Mouse (Mus musculus): ENCODE measurements at regions not wholly inside any gene's neighbourhood (a gene's known extent, or its start where the extent isn't known, plus 50 kb on each side); places are given as distances from the start of the nearest gene placed in this dataset.

DNA sequence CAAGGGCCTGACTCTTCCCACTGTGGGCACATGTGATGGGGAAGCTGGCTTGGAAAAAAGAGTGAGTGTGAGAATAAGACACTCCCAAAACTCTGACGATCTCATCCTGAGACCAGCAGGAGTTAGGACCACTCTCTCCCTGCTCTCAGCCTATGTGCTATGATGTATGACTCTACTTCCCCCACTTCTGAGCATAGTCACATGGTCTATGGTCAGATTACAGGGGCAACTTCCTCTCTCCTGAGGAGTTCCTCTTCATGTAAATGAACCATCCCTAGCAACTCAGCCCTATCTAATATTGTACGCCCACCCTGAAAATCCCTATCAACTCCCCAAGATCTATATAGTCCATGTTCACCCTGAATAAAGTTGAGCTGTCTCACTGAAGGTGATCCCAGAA lies 120.0 kb upstream of the Lmo4 start:
- DNase-seq (ENCODE audit: low spot score in 2 of 2): no peak

DNA sequence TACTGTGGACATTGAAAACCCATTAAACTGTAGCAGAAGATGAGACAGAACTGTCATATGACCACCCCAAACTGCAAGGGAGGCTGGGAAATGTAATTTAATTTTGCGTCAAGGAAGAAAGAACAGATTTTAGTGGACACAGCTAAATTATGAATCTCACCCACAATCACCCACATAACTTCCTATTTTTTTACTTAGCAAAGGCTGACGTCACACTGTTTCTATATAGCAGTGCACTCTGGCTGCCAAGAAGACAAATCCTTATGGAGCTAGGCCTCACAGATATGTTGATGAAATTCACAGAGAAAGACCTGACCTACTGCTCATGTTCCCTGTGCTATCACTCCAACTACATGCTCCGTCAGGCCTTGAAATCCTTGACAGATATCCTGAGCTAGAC lies 118.5 kb upstream of the Lmo4 start:
- no peak for DNase-seq (ENCODE audit: low spot score in 2 of 2)

DNA sequence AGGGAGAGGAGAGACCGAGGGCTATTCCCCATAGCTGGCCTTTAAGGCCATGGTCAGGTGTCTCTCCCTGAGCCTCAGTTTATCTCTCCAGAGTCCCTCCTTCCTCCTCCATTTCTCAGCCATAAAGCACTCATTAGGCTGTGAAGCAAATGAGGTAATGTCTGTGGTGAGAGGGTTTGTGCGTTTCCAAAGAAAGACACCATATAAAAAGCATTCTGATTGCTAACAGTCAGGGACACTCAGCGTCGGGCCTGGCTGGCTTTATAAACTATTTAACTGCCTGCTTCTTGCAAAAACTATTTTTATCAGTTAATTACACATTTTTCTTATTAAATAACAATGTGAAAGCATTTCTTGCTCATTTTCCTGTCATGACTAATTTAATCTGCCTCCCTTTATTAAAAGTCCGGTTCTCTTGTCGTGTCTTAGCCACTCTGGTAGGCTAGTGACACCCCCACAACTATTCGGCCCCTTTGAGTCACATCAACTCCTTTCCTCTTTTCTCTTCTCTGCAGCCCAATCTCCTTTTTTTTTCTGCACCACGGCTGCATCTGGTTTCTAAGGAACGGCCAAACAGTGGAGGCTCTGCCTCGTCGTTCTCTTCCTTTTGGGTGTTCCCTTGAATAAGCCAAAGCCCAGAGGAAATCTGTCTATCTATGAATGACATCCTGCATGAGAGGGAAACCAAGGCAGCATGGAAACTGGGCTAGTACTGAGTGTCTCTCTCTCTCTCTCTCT lies 114.6 kb upstream of the Lmo4 start:
- DNase-seq (ENCODE audit: low spot score in 2 of 2): no peak

DNA sequence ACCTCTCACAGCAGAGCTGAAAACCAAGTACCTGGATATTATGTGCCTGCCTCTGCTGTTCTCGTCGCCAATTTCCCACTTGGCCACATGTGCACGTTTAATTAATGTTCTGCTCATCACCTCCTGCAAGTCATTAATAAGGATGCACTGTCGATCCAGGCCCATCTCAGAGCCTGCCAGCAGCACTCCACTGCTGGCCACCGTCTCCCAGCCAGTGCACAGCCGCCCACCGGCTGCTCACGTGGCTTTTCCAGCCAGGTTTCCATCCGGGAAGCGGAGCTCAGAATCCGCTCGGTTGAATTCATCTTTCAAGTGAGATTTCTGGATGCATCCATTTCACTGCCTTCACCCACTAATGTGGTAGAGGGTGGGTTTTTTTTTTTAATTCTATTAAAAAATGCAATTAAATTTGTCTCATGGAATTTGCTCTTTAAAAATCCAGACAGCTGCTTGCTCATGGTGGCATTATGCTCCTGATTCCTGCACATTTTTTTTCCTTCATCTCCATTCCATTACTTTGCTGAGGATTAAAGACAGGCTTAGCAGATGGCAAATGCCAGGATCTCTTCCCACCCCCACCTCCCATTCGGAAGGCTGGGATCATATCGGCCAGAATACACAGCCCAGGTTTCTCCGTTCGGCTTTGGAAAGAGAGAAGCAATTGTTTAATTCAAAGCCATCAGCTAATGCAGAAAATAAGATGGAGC lies 113.9 kb upstream of the Lmo4 start:
- DNase-seq (ENCODE audit: low spot score in 2 of 2): no peak

DNA sequence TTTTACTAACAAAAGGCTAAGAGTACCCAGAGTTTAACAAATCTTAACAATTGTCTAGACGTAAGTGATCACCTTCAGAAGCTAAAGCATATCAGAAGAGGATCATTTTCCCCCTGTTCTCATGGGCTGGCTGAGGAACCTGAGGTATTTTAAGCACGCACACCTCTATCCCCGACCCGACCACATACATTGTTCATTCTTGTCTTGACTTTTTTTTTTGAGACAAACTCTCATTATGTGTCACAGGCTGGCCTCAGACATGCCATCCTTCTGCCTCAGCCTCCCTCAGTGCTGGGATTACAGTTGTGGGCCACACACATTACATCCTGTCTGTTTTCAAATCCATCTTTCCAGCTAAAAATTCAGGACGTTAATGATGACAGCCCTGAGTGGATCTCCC lies 105.7 kb upstream of the Lmo4 start:
- no peak for DNase-seq (ENCODE audit: low spot score in 2 of 2)

DNA sequence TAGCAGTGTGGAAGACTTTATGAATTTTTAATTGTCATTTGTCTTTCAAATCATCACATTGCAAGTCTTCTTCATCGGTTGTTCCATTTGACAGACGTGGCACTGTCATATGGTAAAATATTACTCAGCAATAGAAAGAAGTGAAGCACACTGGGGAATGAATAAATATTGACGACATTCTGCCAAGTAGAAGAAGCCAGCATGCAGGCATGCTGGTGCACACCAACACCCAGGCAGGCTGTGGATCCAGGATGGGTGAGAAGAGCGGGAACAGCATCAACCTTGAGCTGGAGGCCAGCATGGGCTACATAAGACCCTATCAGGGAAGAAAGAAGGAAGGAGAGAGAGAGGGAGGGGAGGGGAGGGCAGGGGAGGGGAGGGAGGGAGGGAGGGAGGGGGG lies 103.6 kb upstream of the Lmo4 start:
- no peak for DNase-seq (ENCODE audit: low spot score in 2 of 2)

DNA sequence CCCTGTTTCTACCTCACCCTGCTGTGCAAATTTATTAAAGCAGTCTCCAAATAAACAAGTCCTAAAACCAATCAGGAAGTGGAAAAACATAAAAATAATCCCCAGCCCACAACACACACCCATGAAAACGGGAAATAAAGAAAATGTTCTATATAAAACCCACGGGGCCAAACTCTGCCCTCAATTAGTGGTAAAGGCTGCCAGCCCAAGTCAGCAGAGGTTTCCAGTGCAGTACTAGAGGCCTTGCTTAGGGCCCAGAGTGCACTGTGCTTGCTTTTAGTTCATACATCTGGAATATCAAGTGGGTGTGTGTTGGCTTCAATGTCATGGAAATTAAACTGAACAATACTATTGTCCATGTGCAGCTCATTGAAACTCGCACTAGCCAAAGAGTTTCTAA lies 102.5 kb upstream of the Lmo4 start:
- no peak for DNase-seq (ENCODE audit: low spot score in 2 of 2)

DNA sequence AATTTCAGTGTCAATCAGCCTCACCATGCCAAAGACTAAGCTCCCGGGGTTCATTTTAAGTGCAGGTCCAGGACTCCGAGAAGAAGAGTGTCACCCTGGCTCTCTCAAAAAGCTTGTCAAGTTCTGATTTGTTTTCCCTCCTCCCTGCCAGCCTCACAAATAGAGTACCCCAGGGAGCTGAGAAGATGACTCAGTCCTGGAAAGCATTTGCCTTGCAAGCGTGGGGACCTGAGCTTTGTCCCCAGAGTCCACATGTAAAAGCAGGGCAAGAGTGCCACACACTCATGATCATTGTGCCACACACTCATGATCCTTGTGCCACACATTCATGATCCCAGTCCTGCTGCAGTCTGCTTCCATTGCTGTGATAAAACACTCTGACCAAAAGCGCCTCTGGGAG lies 100.4 kb upstream of the Lmo4 start:
- DNase-seq (ENCODE audit: low spot score in 2 of 2): no peak

DNA sequence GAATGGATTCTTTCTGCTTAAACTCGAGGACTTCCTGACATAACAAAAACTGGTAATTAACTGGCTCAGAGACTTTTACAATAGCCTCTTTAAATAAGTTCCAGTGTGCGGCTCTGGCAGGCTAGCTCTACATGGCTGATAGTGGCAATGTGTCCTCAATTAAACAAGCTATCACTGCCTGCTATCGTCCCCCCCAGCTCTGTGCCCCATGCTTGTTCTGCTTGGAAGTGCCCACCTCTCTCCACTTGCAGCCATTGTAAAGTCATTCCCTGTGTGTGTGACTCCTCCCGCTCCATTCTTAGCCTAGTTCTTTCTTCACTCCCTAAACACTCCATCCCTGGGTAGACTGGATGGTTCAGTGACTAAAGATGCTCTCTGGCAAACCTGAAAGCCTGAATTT lies 99.9 kb upstream of the Lmo4 start:
- no peak for DNase-seq (ENCODE audit: low spot score in 2 of 2)

DNA sequence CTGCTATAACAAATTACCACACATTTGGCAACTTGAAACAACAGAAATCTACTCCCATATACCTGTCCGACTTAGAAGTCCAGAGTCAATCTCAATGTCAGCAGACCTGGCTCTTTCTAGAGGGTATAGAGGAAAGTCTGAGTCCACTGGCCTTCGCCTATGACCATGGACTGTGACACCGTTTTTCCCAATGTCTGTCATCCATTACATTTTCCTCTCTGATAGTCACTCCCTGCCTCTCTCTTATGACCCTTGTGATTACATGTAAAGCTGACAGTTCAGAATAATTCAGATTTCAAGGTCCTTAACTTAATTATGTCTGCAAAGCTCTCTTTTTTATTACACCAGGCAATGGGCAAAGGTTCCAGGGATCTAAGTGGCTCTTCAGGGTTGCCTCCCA lies 97.6 kb upstream of the Lmo4 start:
- DNase-seq (ENCODE audit: low spot score in 2 of 2): no peak

DNA sequence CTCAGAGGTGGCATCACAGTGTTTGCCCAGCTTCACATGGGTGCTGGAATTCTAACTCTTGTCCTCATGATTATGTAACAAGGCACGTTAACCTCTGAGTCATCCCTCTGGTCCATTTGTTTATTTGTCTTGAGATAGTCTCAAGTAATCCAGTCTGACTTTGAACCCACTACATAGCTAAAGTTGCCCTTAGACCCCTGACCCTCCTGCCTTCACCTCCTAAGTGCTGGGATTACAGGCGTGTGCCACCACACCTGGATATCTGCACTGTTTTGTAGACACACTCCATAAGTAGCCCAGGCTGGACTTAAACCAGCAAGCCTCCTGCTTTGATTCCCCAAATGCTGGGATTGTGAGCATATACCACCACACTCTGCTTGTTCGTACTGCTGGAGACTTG lies 96.0 kb upstream of the Lmo4 start:
- DNase-seq (ENCODE audit: low spot score in 2 of 2): no peak

DNA sequence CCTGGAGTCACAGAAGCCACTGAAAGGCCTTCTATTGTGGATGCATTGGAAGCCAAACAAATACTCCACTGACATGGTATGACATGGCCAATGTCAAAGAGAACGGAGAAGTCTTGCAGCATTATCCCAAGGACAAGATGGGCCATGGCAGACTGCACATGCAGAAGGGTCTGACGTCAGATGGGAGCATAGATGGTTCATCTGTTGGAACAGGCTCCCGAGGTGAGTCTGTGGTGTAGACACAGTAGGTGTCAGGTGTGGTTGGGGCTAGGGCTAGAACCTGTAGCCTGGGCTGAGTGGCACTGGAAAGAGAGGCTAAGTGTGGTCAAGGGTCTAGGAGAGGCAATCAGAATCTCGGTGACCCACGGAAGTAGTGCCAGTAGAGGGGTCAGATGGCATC lies 94.2 kb upstream of the Lmo4 start:
- no peak for DNase-seq (ENCODE audit: low spot score in 2 of 2)

DNA sequence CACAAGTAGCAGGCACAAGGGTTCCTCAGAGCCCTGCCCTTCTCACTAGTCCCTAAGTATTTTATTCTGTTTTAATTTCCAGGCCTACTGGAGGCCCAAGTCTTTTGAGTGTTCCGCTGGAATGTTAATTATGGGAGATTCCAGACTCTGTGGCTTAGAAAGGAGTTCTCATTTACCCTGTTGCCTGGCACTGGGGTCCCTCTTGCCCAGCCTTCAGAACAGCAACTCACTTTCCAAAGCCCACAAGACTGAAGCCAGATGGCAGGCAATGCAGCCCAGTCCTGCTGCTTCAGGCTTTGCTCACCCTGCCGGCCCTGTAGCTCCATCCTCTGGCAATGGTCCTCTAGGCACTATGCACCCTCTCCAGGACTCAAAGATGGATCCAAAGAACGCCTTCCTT lies 84.5 kb upstream of the Lmo4 start:
- no peak for DNase-seq (ENCODE audit: low spot score in 2 of 2)

DNA sequence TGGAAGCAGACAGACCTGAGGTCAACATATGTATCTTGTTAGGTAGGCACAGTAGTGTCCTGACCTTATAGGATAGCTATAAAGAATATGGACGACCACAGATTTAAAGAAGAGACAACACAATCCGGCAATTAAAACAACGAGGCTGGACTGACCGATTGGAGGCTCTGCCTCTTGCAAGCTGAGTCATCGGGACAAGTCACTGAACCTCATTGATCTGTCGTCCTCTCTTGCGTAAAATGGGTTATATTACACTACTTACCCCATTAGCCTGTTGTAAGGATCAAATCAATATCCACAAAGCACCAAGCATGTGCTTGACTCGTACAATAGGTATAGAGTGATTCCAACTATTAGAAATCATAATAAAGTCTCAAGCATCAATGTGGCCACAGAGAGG lies 81.1 kb upstream of the Lmo4 start:
- DNase-seq (ENCODE audit: low spot score in 2 of 2): no peak

DNA sequence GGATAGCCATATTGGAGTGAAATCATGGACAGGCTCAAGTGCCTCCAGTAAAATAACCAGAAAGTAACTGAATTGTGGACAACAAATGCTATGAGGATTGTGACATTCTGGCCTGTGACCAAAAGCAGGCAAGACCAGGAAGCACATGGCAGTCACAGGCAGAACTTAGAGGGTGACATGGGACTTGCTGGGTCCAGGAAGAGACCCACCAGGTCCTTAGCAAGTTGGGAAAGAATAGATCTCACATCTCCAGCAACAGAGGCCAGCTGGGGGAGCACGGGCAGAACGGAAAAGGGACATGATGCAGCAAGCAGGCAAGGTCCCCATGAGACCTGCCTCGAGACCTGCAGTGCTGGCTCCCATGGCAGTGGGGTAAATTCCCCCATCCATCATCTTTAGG lies 79.3 kb upstream of the Lmo4 start:
- DNase-seq (ENCODE audit: low spot score in 2 of 2): no peak

DNA sequence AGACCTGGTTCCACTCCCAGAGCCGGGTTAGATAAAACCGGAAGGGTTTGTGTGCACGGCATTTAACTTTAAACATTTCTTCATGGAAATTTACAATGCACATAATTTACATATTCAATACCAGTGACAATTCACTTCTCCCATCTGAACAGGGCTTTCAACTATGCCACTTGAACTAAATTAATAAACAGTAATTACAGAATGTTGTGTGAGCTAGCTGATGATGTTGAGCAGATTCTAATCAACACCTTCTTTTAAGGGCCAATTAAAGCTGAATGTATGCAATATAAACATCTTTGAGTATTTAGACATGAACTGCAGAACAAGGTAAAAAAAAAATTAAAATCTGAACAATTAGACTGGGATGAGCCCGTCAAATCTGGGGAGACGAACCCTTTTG lies 68.1 kb upstream of the Lmo4 start:
- no peak for DNase-seq (ENCODE audit: low spot score in 2 of 2)

DNA sequence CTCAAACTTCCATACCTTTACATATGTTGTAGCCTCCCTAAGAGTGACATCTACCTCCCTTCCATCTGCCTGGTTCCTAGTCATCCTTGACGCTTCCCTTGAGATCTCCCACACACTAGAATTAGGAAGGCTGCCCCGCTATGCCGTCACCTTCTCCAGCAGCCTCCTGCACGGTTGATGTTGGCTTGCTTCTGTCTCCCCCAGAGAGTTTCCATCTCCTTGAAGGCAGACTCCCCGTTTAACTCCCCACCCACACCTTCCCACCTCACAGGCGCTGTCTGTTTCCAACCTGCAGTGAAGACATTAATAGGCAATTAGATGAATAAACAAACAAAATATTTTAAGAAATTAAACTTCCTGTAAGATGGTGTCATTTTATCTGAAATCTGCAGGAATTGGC lies 65.2 kb upstream of the Lmo4 start:
- no peak for DNase-seq (ENCODE audit: low spot score in 2 of 2)

DNA sequence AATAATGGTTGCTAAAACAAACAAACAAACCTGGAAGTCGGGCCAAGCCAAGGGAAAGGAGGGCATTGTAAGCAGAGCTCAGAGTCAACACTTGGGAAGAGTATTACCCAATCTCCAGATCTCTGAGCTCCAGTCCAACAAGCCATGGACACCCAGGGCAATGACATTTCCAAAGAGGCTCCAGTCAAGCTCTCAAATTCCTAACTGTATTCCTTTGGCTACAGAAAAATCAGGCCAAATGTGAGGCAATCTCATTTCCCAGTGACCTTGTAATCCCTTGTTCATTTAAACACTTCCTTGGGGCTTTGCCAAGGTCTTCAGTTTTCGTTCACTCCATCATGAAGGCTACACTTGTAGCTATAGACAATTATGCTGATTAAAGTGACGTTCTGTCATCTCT lies 59.5 kb upstream of the Lmo4 start:
- no peak for DNase-seq (ENCODE audit: low spot score in 2 of 2)

DNA sequence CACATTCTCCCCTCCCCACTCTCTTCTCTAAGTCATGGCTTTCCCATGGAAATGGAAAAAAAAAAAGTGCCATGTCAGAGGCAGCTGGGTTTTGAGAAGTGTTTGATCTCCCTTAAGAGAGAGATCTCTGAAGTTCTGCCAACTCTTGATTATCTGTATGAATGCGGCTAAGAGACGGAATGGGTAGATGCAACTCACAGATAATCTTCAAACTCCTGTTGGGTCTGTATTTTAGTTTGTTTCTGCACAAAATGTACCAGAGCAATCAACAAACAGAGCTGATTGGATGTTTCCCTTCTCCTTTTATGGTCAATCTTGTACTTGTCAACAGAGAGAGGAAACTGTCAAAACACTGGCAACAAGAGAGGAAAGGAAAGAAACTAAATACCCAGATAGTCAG lies 55.9 kb upstream of the Lmo4 start:
- DNase-seq (ENCODE audit: low spot score in 2 of 2): no peak

DNA sequence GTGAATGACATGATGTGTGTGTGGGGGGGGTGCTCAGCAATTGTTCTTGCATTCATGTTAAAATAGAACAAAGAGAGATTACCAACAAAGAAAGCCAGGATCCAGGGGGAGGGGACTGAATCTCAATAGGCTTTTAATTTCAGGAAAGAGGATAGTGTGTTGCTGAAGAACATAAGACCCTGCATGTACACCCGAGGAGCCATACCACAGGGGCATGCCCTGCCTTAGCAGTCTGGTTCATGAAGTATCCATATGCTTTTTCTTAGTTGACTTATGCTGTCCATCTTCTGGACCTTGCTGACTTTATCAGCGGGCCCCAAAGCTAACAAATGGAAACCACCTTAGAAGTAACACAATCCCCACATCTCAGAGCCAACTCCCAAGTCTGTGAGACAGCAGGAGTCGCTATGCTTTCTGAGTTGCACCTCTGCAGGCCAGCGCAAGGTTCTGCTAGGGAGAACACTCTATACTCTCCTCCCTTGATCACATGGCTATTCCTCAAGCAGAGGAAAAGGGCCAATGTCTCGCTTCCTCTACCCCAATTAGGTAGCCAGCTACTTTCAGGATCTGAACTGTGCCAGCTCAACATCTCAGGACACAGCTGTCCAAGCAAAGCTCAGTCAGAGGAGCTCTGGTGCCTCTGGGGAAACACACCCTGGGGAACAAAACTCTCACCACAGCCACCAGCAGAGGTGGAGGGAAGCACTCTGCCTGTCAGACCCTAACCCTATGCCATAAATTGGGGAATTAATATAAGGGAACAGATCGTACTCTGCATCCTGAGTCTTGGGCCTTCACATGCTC lies 52.9 kb upstream of the Lmo4 start:
- no peak for DNase-seq (ENCODE audit: low spot score in 2 of 2)

DNA sequence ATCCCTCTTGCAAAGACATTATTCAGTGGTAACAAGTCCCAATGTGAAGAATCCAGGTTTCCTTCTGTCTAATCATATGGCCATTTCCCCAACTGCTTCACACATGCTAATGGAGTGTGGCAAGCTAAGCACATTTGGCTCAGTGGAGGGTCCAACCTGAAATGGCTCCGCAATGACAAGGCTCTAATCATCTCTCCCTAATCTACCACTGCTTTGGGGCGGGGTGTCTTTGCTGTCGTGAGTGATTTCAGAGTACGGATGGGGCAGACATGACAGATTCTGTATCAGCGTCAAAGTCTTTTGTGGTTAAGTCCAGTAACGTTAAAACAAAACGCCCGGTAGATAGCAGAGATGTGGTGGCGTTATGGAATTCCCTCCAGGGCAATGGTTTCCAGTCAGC lies 52.2 kb upstream of the Lmo4 start:
- no peak for DNase-seq (ENCODE audit: low spot score in 2 of 2)

DNA sequence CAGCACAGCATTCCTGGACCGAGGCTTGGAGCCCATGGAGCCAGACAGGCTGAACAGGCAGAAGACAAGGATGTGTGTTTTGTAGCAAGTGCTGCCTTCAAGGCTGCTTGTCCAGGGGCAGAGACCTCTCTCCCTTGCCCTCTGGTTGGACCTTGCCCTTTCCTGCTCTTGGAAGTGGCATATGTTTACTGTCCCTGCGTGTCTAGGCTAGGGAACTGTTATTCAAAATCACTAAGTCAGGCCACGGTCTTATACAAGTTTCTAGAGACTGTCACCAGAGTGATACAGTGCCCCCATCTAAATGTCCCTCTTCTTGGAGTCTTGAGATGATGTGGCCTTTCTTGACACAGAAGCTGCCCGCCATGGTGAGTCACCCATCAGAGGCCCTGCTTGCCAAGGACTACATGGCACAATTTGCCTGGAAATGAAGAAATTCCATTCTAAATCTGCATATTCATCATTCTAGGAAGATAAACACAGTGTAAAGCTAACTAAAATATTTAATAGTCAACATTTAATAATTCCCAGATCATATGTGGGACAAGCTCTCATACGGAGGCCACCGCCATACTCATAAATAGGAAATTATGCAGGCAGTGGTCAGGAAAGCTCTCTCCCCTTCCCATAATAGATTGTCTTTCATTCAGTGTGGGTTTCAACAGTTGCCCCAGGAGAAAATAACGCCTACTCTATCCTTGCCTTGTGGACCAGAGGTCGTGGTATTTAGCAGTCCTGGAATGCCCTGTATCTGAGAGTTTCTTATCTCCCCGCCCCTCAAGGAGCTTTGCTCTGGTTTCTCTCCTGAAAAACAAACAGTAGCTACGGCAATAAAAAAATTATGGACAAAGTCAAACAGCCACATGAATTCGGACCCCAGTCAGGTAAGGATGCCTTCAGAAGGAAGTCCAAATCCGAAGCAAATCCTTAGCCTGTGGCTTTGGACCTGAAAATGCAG lies 50.9 kb upstream of the Lmo4 start:
- no peak for DNase-seq (ENCODE audit: low spot score in 2 of 2)

Measured in spleen, postnatal 10 days (tissue).